In genomic region chr7:99539201-99539891, GRCm38 (mm10) we compare ENCODE assay signal across 9 mouse cellular contexts. TPM values are rescaled to one million over a fixed set of nuclear protein-coding genes. Genes with fewer than 3 reads are reported as not detected.
A peak's percentile ranks its signal among the peaks of the same experiment; 100 is the strongest.
DNase-seq lines count a peak whose midpoint lies in the region; ATAC-seq and TF ChIP-seq lines count a peak whose summit lies in the region.
"Had no signal": no experiment of that assay in that cellular context is flagged by ENCODE, and none has a peak within 500 bp of the region (broad histone marks: within the 10 kb centered on the region; RNA-seq: fewer than 3 reads in every experiment).

No protein-coding gene starts in this region.

- peaks cover 69% of the 10 kb centered on the region for H3K4me1 ChIP-seq in G1E (ENCODE audit: insufficient read depth, low read depth, low read length)
- H3K4me1 ChIP-seq in hindbrain, postnatal 0 days (ENCODE audit: insufficient read depth, low read length) = peaks cover 52% of the 10 kb centered on the region
- peaks cover 66% of the 10 kb centered on the region for H3K4me1 ChIP-seq in limb, embryonic 15.5 days
- H3K4me1 ChIP-seq in midbrain, embryonic 15.5 days = peaks cover 57% of the 10 kb centered on the region

- no peaks in the 10 kb centered on the region for H3K9me3 ChIP-seq in G1E (replicated peaks)
- H3K9me3 ChIP-seq in hindbrain, postnatal 0 days (ENCODE audit: low read length) = no peaks in the 10 kb centered on the region
- H3K9me3 ChIP-seq in limb, embryonic 15.5 days = no peaks in the 10 kb centered on the region
- H3K9me3 ChIP-seq in midbrain, embryonic 15.5 days = no peaks in the 10 kb centered on the region

- intact Hi-C loops in gastrocnemius, postnatal 36 days (cut with DNase I) = no loop called here

- peak overlapping the region; percentile 46 for H3K4me2 ChIP-seq in hindbrain, postnatal 0 days (ENCODE audit: low read depth, low read length)
- H3K4me2 ChIP-seq in limb, embryonic 15.5 days = peak overlapping the region; percentile 30
- peak overlapping the region; percentile 77 for H3K4me2 ChIP-seq in midbrain, embryonic 15.5 days

- no peak for DNase-seq in G1E (ENCODE audit: low spot score)
- DNase-seq in adrenal gland, postnatal 36 days = peak; percentile 75 to 77
- peak; percentile 60 for DNase-seq in gastrocnemius, postnatal 36 days
- peak; percentile 58 for DNase-seq in hindbrain, postnatal 0 days (ENCODE audit: low spot score)
- DNase-seq in right cerebral cortex, adult 2 months (ENCODE audit: low spot score in 2 of 2) = no peak
- no peak for DNase-seq in urinary bladder, adult 2 months (ENCODE audit: low spot score)

- ATAC-seq in G1E (ENCODE audit: extremely low read depth, insufficient number of reproducible peaks, low FRiP score, poor library complexity, severe bottlenecking) = no peak
- ATAC-seq in hindbrain, postnatal 0 days = no peak
- ATAC-seq in limb, embryonic 15.5 days (ENCODE audit: insufficient number of reproducible peaks, low FRiP score, low TSS enrichment, low read depth) = no peak
- no peak for ATAC-seq in midbrain, embryonic 15.5 days (replicated peaks)

- no peaks in the 10 kb centered on the region for H3K27me3 ChIP-seq in G1E (ENCODE audit: insufficient read depth, low read length)
- no peaks in the 10 kb centered on the region for H3K27me3 ChIP-seq in hindbrain, postnatal 0 days (ENCODE audit: insufficient read depth, low read length)
- H3K27me3 ChIP-seq in limb, embryonic 15.5 days = no peaks in the 10 kb centered on the region
- no peaks in the 10 kb centered on the region for H3K27me3 ChIP-seq in midbrain, embryonic 15.5 days (replicated peaks)

- no peak for TF ChIP-seq CTCF in G1E (IDR thresholded peaks at IDR 0.05; ENCODE audit: low read depth, low read length)
- TF ChIP-seq CTCF in hindbrain, postnatal 0 days (IDR thresholded peaks at IDR 0.05; ENCODE audit: low read depth) = no peak

- WGBS in hindbrain, postnatal 0 days = 16% methylated on average over 8 of the region's 8 CpGs
- 27% methylated on average over 8 of the region's 8 CpGs for WGBS in limb, embryonic 15.5 days
- 23% methylated on average over 8 of the region's 8 CpGs for WGBS in midbrain, embryonic 15.5 days

- H3K36me3 ChIP-seq in G1E (replicated peaks) = peaks cover 79% of the 10 kb centered on the region
- no peaks in the 10 kb centered on the region for H3K36me3 ChIP-seq in hindbrain, postnatal 0 days (ENCODE audit: insufficient read depth, low read length)
- no peaks in the 10 kb centered on the region for H3K36me3 ChIP-seq in limb, embryonic 15.5 days
- H3K36me3 ChIP-seq in midbrain, embryonic 15.5 days (replicated peaks) = no peaks in the 10 kb centered on the region

- peak overlapping the region; percentile 51; the same call in 1 of the 2 replicates for H3K27ac ChIP-seq in hindbrain, postnatal 0 days
- no peak overlapping the region; the same call in 1 of the 2 replicates for H3K27ac ChIP-seq in limb, embryonic 15.5 days
- H3K27ac ChIP-seq in midbrain, embryonic 15.5 days = no peak overlapping the region
- H3K27ac ChIP-seq: liver, embryonic 14.5 days had no signal

- peak overlapping the region; percentile 22; the same call in 1 of the 2 replicates for H3K4me3 ChIP-seq in G1E (ENCODE audit: low read depth, low read length)
- H3K4me3 ChIP-seq in hindbrain, postnatal 0 days (ENCODE audit: low read length) = 0 out of 2 replicates have a peak overlapping the region, but pooled peaks have one; percentile 1
- no peak overlapping the region for H3K4me3 ChIP-seq in limb, embryonic 15.5 days
- peak overlapping the region; percentile 7; the same call in 1 of the 2 replicates for H3K4me3 ChIP-seq in midbrain, embryonic 15.5 days

- no peak overlapping the region for H3K9ac ChIP-seq in hindbrain, postnatal 0 days (replicated peaks; ENCODE audit: low read length)
- H3K9ac ChIP-seq in limb, embryonic 15.5 days = no peak overlapping the region
- no peak overlapping the region for H3K9ac ChIP-seq in midbrain, embryonic 15.5 days
- H3K9ac ChIP-seq: liver, embryonic 14.5 days had no signal

RNA-seq across cellular contexts. Expression of gene Arrb1, which starts 4.1 kb away (rescaled TPM):
- total RNA-seq in G1E (2014; fragmentation: Nextera tagmentation) (73.5 and 108 TPM in 2 replicates), G1E (2017) (73.8 and 84.8 TPM in 2 replicates)
- 33.4 and 60.6 TPM in 2 replicates for polyA plus RNA-seq in G1E (2012)
- total RNA-seq in adrenal gland, postnatal 36 days (2021) = 10 to 100 TPM; 41.1 to 51.0 TPM
- 1 to 10 TPM; 7.8 to 8.6 TPM for total RNA-seq in gastrocnemius, postnatal 36 days (2021)
- total RNA-seq in hindbrain, postnatal 0 days (2014; rRNA removed) = 106 and 113 TPM in 2 replicates
- polyA plus RNA-seq in hindbrain, postnatal 0 days (2015; fragmentation: Nextera tagmentation; extraction: Ambion mirVana) = 13.5 and 13.7 TPM in 2 replicates
- polyA plus RNA-seq in limb, embryonic 15.5 days (2015; fragmentation: Nextera tagmentation; extraction: Ambion mirVana) = 5.8 and 7.4 TPM in 2 replicates
- polyA plus RNA-seq in midbrain, embryonic 15.5 days (2015; fragmentation: Nextera tagmentation; extraction: Ambion mirVana) = 20.1 and 20.3 TPM in 2 replicates
- polyA plus RNA-seq in urinary bladder, adult 2 months (2012; rRNA removed) = 45.4 and 60.4 TPM in 2 replicates

RNA-seq across cellular contexts. Expression of gene Rps3, which starts 55.8 kb away (rescaled TPM):
- 437 and 482 TPM in 2 replicates for total RNA-seq in G1E (2014; fragmentation: Nextera tagmentation)
- 2,538 and 2,989 TPM in 2 replicates for total RNA-seq in G1E (2017)
- 399 and 541 TPM in 2 replicates for polyA plus RNA-seq in G1E (2012)
- 100 to 1,000 TPM; 549 to 598 TPM for total RNA-seq in adrenal gland, postnatal 36 days (2021)
- total RNA-seq in gastrocnemius, postnatal 36 days (2021) = 100 to 1,000 TPM; 210 to 242 TPM
- total RNA-seq in hindbrain, postnatal 0 days (2014; rRNA removed) = 526 and 754 TPM in 2 replicates
- 456 and 459 TPM in 2 replicates for polyA plus RNA-seq in hindbrain, postnatal 0 days (2015; fragmentation: Nextera tagmentation; extraction: Ambion mirVana)
- 658 and 763 TPM in 2 replicates for polyA plus RNA-seq in limb, embryonic 15.5 days (2015; fragmentation: Nextera tagmentation; extraction: Ambion mirVana)
- polyA plus RNA-seq in midbrain, embryonic 15.5 days (2015; fragmentation: Nextera tagmentation; extraction: Ambion mirVana) = 382 and 405 TPM in 2 replicates
- 1,354 and 1,732 TPM in 2 replicates for polyA plus RNA-seq in urinary bladder, adult 2 months (2012; rRNA removed)

Comparison
In these comparisons a context has a peak if more than half of its experiments do, and no peak if none do; other contexts are left out.
1. DNase-seq: peak in adrenal gland, postnatal 36 days (2 of 2), gastrocnemius, postnatal 36 days (2 of 2) and hindbrain, postnatal 0 days (single experiment); none in G1E (single experiment), right cerebral cortex, adult 2 months (0 of 2) and urinary bladder, adult 2 months (single experiment).
2. Peak in every context shown above with its lines, with median percentiles within 50 percentile points of each other: H3K4me2 ChIP-seq.